Mouse (Mus musculus) heart, postnatal 0 days (tissue): ENCODE measurements around the gene B020031M17Rik. TPM values are rescaled to one million over a fixed set of nuclear protein-coding genes. Genes with fewer than 3 reads are reported as not detected.
"Not testable (repeated sequence)": the region's sequence is repeated elsewhere in the genome, so short reads cannot be mapped to it uniquely, and the experiment has no call there.

ENCODE experiments used
- ATAC-seq: fragments of 200-750 bp; cut with Nextera tagmentation; 2 replicates; pipeline ENCODE4 v1.8.0; 2017; ENCODE audit warnings: low read depth, moderate number of reproducible peaks, moderate library complexity; ENCODE audit not compliant: insufficient read depth
- DNase-seq: peaks from one replicate; pipeline ENCODE4 v3.0.0-alpha.2; 2016; ENCODE audit warnings: low spot score
- H3K27ac ChIP-seq: fragments of 300-500 bp; sonication (generic); 2 replicates; pipeline ENCODE4 v1.5.1; 2014; ENCODE audit warnings: low read depth, mild to moderate bottlenecking
- H3K27me3 ChIP-seq: fragments of 300-500 bp; sonication (generic); 2 replicates; pipeline ENCODE4 v1.6.1; 2014; ENCODE audit warnings: low read length, mixed read lengths; ENCODE audit not compliant: control insufficient read depth, insufficient read depth
- H3K36me3 ChIP-seq: fragments of 300-500 bp; sonication (generic); replicated peaks from 2 replicates; pipeline ENCODE4 v1.6.1; 2014; ENCODE audit warnings: low read length, mixed read lengths; ENCODE audit not compliant: control insufficient read depth, insufficient read depth
- H3K4me1 ChIP-seq: fragments of 300-500 bp; sonication (generic); 2 replicates; pipeline ENCODE4 v1.6.1; 2014; ENCODE audit warnings: antibody characterized with exemption; ENCODE audit not compliant: control insufficient read depth, insufficient read depth
- H3K4me2 ChIP-seq: fragments of 300-500 bp; sonication (generic); 2 replicates; pipeline ENCODE4 v1.6.1; 2014; ENCODE audit warnings: low read depth, mild to moderate bottlenecking, low read length, moderate library complexity
- H3K4me3 ChIP-seq: fragments of 300-500 bp; sonication (generic); 2 replicates; pipeline ENCODE4 v1.5.1; 2014; ENCODE audit warnings: low read depth, low read length
- H3K9ac ChIP-seq: fragments of 300-500 bp; sonication (generic); replicated peaks from 2 replicates; pipeline ENCODE4 v1.6.1; 2014; ENCODE audit warnings: low read depth, low read length, mixed read lengths
- H3K9me3 ChIP-seq: fragments of 300-500 bp; sonication (generic); replicated peaks from 2 replicates; pipeline ENCODE4 v1.6.1; 2016; ENCODE audit warnings: low read length; ENCODE audit not compliant: control insufficient read depth
- WGBS: fragments of 180-500 bp; shearing (Covaris S2); extraction: QIAGEN DNeasy Blood & Tissue Kit; methylation state at CpG from one replicate; pipeline ENCODE4 v1.1.7; 2014; 5-methylcytosine and 5-hydroxymethylcytosine counted together
- polyA plus RNA-seq: library from polyadenylated mRNA; unstranded; fragments of >200 nt; fragmentation: Nextera tagmentation; extraction: Ambion mirVana; gene quantifications from 2 replicates; pipeline ENCODE4 v1.2.1, GENCODE M21; 2015
- total RNA-seq: library from RNA; depleted of rRNA; stranded (reverse); fragments of >200 nt; gene quantifications from 2 replicates; pipeline ENCODE4 v1.2.3, GENCODE M21; 2014; ENCODE audit warnings: low replicate concordance; rRNA removed

The B020031M17Rik gene
- total RNA-seq (not detected in 2 replicates), polyA plus RNA-seq (not detected in 2 replicates)

- H3K9ac ChIP-seq, H3K36me3 ChIP-seq, H3K27me3 ChIP-seq, H3K4me3 ChIP-seq, DNase-seq, H3K4me2 ChIP-seq, H3K4me1 ChIP-seq, H3K9me3 ChIP-seq, ATAC-seq, H3K27ac ChIP-seq: not testable (repeated sequence)
- 60% methylated on average over 3 of the region's 6 CpGs for WGBS
These were observed at the start of gene B020031M17Rik for GRCm38 (mm10) chr13:119950706-119951105. Gene B020031M17Rik (minus strand): TSS chr13:119950806.

- not testable (repeated sequence) for H3K4me1 ChIP-seq, H3K4me2 ChIP-seq, H3K27ac ChIP-seq, DNase-seq, H3K9ac ChIP-seq, H3K36me3 ChIP-seq, H3K9me3 ChIP-seq, ATAC-seq, H3K4me3 ChIP-seq, H3K27me3 ChIP-seq
- no CpG with 5 or more reads among the region's 4 CpGs for WGBS
These were observed 48.6 kb upstream of the B020031M17Rik start for GRCm38 (mm10) chr13:119999215-119999614.

- WGBS, result no CpG with 5 or more reads among the region's 22 CpGs
- not testable (repeated sequence) for H3K4me1 ChIP-seq, DNase-seq, H3K27ac ChIP-seq, H3K4me3 ChIP-seq, H3K27me3 ChIP-seq, H3K36me3 ChIP-seq, H3K4me2 ChIP-seq, H3K9ac ChIP-seq, H3K9me3 ChIP-seq
- ATAC-seq, result peak; percentile 60; the same call in 1 of the 2 replicates
These were observed 48.0 kb upstream of the B020031M17Rik start for GRCm38 (mm10) chr13:119998442-119999086.

GRCm38 (mm10) chr13:119991917-119992496, 41.4 kb upstream of the B020031M17Rik start:
- not testable (repeated sequence) for H3K4me2 ChIP-seq, H3K27ac ChIP-seq, H3K4me3 ChIP-seq, H3K9me3 ChIP-seq, H3K36me3 ChIP-seq, H3K4me1 ChIP-seq, H3K9ac ChIP-seq, ATAC-seq, DNase-seq, H3K27me3 ChIP-seq
- no CpG with 5 or more reads among the region's 10 CpGs for WGBS

- not testable (repeated sequence) for H3K9ac ChIP-seq, H3K4me1 ChIP-seq, H3K4me2 ChIP-seq, H3K27me3 ChIP-seq, DNase-seq, H3K27ac ChIP-seq, ATAC-seq, H3K9me3 ChIP-seq, H3K36me3 ChIP-seq, H3K4me3 ChIP-seq
- WGBS, result no CpG with 5 or more reads among the region's 13 CpGs
These were observed 40.7 kb upstream of the B020031M17Rik start for GRCm38 (mm10) chr13:119991264-119991663.

- H3K27me3 ChIP-seq, H3K4me3 ChIP-seq, H3K4me2 ChIP-seq, H3K4me1 ChIP-seq, DNase-seq, H3K9ac ChIP-seq, H3K27ac ChIP-seq, H3K36me3 ChIP-seq, H3K9me3 ChIP-seq, ATAC-seq: not testable (repeated sequence)
- no CpG with 5 or more reads among the region's 13 CpGs for WGBS
These were observed 18.6 kb upstream of the B020031M17Rik start for GRCm38 (mm10) chr13:119969163-119969562.

- DNase-seq, H3K9ac ChIP-seq, H3K9me3 ChIP-seq, H3K4me1 ChIP-seq, H3K27ac ChIP-seq, ATAC-seq, H3K4me2 ChIP-seq, H3K36me3 ChIP-seq, H3K27me3 ChIP-seq, H3K4me3 ChIP-seq: not testable (repeated sequence)
- no CpG with 5 or more reads among the region's 14 CpGs for WGBS
These were observed 17.6 kb upstream of the B020031M17Rik start for GRCm38 (mm10) chr13:119968193-119968592.

GRCm38 (mm10) chr13:119965968-119966367, 15.4 kb upstream of the B020031M17Rik start:
- not testable (repeated sequence) for H3K9me3 ChIP-seq, DNase-seq, H3K27ac ChIP-seq, H3K36me3 ChIP-seq, H3K9ac ChIP-seq, H3K27me3 ChIP-seq, H3K4me1 ChIP-seq
- Histone ChIP-seq H3K4me3 (peak overlapping the region; percentile 33), H3K4me2 (peak overlapping the region; percentile 43)
- under 1% methylated on average over 17 of the region's 22 CpGs for WGBS
- peak; percentile 42; the same call in 1 of the 2 replicates for ATAC-seq
